Comparison of ENCODE assay signal across 9 mouse cellular contexts in genomic region chr12:91786355-91786754, GRCm38 (mm10). TPM values are rescaled to one million over a fixed set of nuclear protein-coding genes. Genes with fewer than 3 reads are reported as not detected.
A peak's percentile ranks its signal among the peaks of the same experiment; 100 is the strongest.
DNase-seq lines count a peak whose midpoint lies in the region; ATAC-seq lines count a peak whose summit lies in the region.
"Had no signal": no experiment of that assay in that cellular context is flagged by ENCODE, and none has a peak within 500 bp of the region (broad histone marks: within the 10 kb centered on the region; RNA-seq: fewer than 3 reads in every experiment).

No protein-coding gene starts in this region.

- no peak overlapping the region for H3K27ac ChIP-seq in hindbrain, embryonic 10.5 days
- no peak overlapping the region for H3K27ac ChIP-seq in hindbrain, embryonic 14.5 days
- no peak overlapping the region for H3K27ac ChIP-seq in embryonic facial prominence, embryonic 10.5 days (replicated peaks)

- no peak overlapping the region for H3K4me3 ChIP-seq in hindbrain, embryonic 10.5 days
- H3K4me3 ChIP-seq in hindbrain, embryonic 14.5 days (replicated peaks; ENCODE audit: low read length) = no peak overlapping the region
- H3K4me3 ChIP-seq in embryonic facial prominence, embryonic 10.5 days = no peak overlapping the region

- intact Hi-C loops in heart, postnatal 36 days (cut with DNase I) = loop anchor here (5.0 kb wide), 1 partner anchor 54 kb away; no protein-coding TSS in a partner anchor

- no peak overlapping the region for H3K4me2 ChIP-seq in hindbrain, embryonic 14.5 days (replicated peaks)

- 55% methylated on average over 10 of the region's 10 CpGs for WGBS in hindbrain, embryonic 10.5 days
- 68% methylated on average over 10 of the region's 10 CpGs for WGBS in hindbrain, embryonic 14.5 days
- WGBS in embryonic facial prominence, embryonic 10.5 days = 38% methylated on average over 10 of the region's 10 CpGs

- no peaks in the 10 kb centered on the region for H3K27me3 ChIP-seq in hindbrain, embryonic 10.5 days (ENCODE audit: insufficient read depth, poor library complexity, severe bottlenecking)
- H3K27me3 ChIP-seq in hindbrain, embryonic 14.5 days (ENCODE audit: control insufficient read depth, insufficient read depth, low read length) = no peaks in the 10 kb centered on the region
- H3K27me3 ChIP-seq in embryonic facial prominence, embryonic 10.5 days (replicated peaks; ENCODE audit: low read depth, poor library complexity, severe bottlenecking) = no peaks in the 10 kb centered on the region

- no peaks in the 10 kb centered on the region for H3K36me3 ChIP-seq in hindbrain, embryonic 10.5 days
- no peaks in the 10 kb centered on the region for H3K36me3 ChIP-seq in hindbrain, embryonic 14.5 days (replicated peaks; ENCODE audit: control insufficient read depth, insufficient read depth)
- H3K36me3 ChIP-seq in embryonic facial prominence, embryonic 10.5 days (replicated peaks) = no peaks in the 10 kb centered on the region
- H3K36me3 ChIP-seq: G1E had no signal

- no peak for ATAC-seq in hindbrain, embryonic 14.5 days (ENCODE audit: low FRiP score)

- H3K4me1 ChIP-seq in hindbrain, embryonic 10.5 days (replicated peaks) = 0 out of 2 replicates have a peak, but pooled peaks cover 7% of the 10 kb centered on the region
- H3K4me1 ChIP-seq in hindbrain, embryonic 14.5 days (replicated peaks; ENCODE audit: control insufficient read depth, insufficient read depth, low read length) = no peaks in the 10 kb centered on the region
- peaks cover 12% of the 10 kb centered on the region for H3K4me1 ChIP-seq in embryonic facial prominence, embryonic 10.5 days

- no peak overlapping the region for H3K9ac ChIP-seq in hindbrain, embryonic 14.5 days

- peak; percentile 10 for DNase-seq in hindbrain, embryonic 10.5 days (ENCODE audit: low spot score)
- DNase-seq in hindbrain, embryonic 14.5 days (ENCODE audit: low spot score) = no peak
- peak; percentile 69 for DNase-seq in embryonic facial prominence, embryonic 10.5 days (ENCODE audit: low spot score)
- DNase-seq in heart, postnatal 36 days = peak; percentile 79 to 83
- DNase-seq in ovary, postnatal 14 days (ENCODE audit: low spot score) = peak; percentile 51
- DNase-seq in B cell, adult 2 months = no peak
- DNase-seq in left cerebral cortex, adult 18-20 months (ENCODE audit: low spot score in 2 of 2) = no peak
- no peak for DNase-seq in frontal cortex, postnatal 14 days (ENCODE audit: low spot score in 2 of 2)

- H3K9me3 ChIP-seq in hindbrain, embryonic 10.5 days = no peaks in the 10 kb centered on the region
- H3K9me3 ChIP-seq in hindbrain, embryonic 14.5 days (ENCODE audit: control insufficient read depth, low read length) = no peaks in the 10 kb centered on the region
- H3K9me3 ChIP-seq in embryonic facial prominence, embryonic 10.5 days = no peaks in the 10 kb centered on the region
- H3K9me3 ChIP-seq: G1E had no signal

RNA-seq across cellular contexts. Expression of gene Ston2, which starts 1.8 kb away (rescaled TPM):
- 9.2 and 9.4 TPM in 2 replicates for polyA plus RNA-seq in hindbrain, embryonic 10.5 days (2016; fragmentation: Nextera tagmentation; extraction: Ambion mirVana)
- 9.0 and 9.5 TPM in 2 replicates for polyA plus RNA-seq in hindbrain, embryonic 14.5 days (2014; fragmentation: Nextera tagmentation; extraction: Ambion mirVana)
- 6.1 and 7.0 TPM in 2 replicates for polyA plus RNA-seq in embryonic facial prominence, embryonic 10.5 days (2016; fragmentation: Nextera tagmentation; extraction: Ambion mirVana)
- total RNA-seq in heart, postnatal 36 days (2021) = 1 to 10 TPM; 3.7 to 3.8 TPM
- 10 to 100 TPM; 18.0 to 18.8 TPM for total RNA-seq in left cerebral cortex, adult 18-20 months (2021)

Comparison
In these comparisons a context has a peak if more than half of its experiments do, and no peak if none do; other contexts are left out.
1. DNase-seq: peak in hindbrain, embryonic 10.5 days (single experiment), embryonic facial prominence, embryonic 10.5 days (single experiment), heart, postnatal 36 days (2 of 2) and ovary, postnatal 14 days (single experiment); none in hindbrain, embryonic 14.5 days (single experiment), B cell, adult 2 months (0 of 2), left cerebral cortex, adult 18-20 months (0 of 2) and frontal cortex, postnatal 14 days (0 of 2).